Mouse (Mus musculus) limb, embryonic 13.5 days (tissue): ENCODE results near the gene Tor1aip2. TPM values are rescaled to one million over a fixed set of nuclear protein-coding genes. Genes with fewer than 3 reads are reported as not detected.

Experiments
- ATAC-seq: fragments of 200-750 bp; cut with Nextera tagmentation; 2 replicates; pipeline ENCODE4 v1.8.0; 2017; ENCODE audit warnings: low read depth, moderate number of reproducible peaks, moderate TSS enrichment; ENCODE audit not compliant: low FRiP score
- H3K27ac ChIP-seq: fragments of 300-500 bp; sonication (generic); 2 replicates; pipeline ENCODE4 v1.5.1; 2015; ENCODE audit warnings: inconsistent platforms, mild to moderate bottlenecking, moderate library complexity
- H3K27me3 ChIP-seq: fragments of 300-500 bp; sonication (generic); 2 replicates; pipeline ENCODE4 v1.6.1; 2015; ENCODE audit warnings: mild to moderate bottlenecking, inconsistent platforms
- H3K36me3 ChIP-seq: fragments of 300-500 bp; sonication (generic); 2 replicates; pipeline ENCODE4 v1.6.1; 2015; ENCODE audit warnings: inconsistent platforms, mild to moderate bottlenecking, moderate library complexity
- H3K4me1 ChIP-seq: fragments of 300-500 bp; sonication (generic); 2 replicates; pipeline ENCODE4 v1.6.1; 2015; ENCODE audit warnings: inconsistent platforms
- H3K4me2 ChIP-seq: fragments of 300-500 bp; sonication (generic); replicated peaks from 2 replicates; pipeline ENCODE4 v1.6.1; 2015; ENCODE audit warnings: inconsistent platforms, mild to moderate bottlenecking, moderate library complexity
- H3K4me3 ChIP-seq: fragments of 300-500 bp; sonication (generic); 2 replicates; pipeline ENCODE4 v1.5.1; 2015; ENCODE audit warnings: moderate library complexity, mild to moderate bottlenecking, inconsistent platforms
- H3K9ac ChIP-seq: fragments of 300-500 bp; sonication (generic); 2 replicates; pipeline ENCODE4 v1.6.1; 2015; ENCODE audit warnings: mild to moderate bottlenecking, inconsistent platforms
- H3K9me3 ChIP-seq: fragments of 300-500 bp; sonication (generic); 2 replicates; pipeline ENCODE4 v1.6.1; 2016; ENCODE audit warnings: inconsistent platforms
- WGBS: fragments of 180-500 bp; shearing (Covaris S2); methylation state at CpG from one replicate; pipeline ENCODE4 v1.1.7; 2015; 5-methylcytosine and 5-hydroxymethylcytosine counted together
- polyA plus RNA-seq: library from polyadenylated mRNA; unstranded; fragments of >200 nt; fragmentation: Nextera tagmentation; extraction: Ambion mirVana; gene quantifications from 2 replicates; pipeline ENCODE4 v1.2.1, GENCODE M21; 2015

Tor1aip2 gene
- polyA plus RNA-seq, 1 experiment from 2014 or later = 130 TPM

- 0 out of 2 replicates have a peak, but pooled peaks cover 7% of the 10 kb centered on the region for H3K4me1 ChIP-seq
- no peak overlapping the region for H3K4me2 ChIP-seq
- no peaks in the 10 kb centered on the region for H3K36me3 ChIP-seq
- no peaks in the 10 kb centered on the region for H3K9me3 ChIP-seq
- no peak for ATAC-seq
- WGBS = 50% methylated on average over 3 of the region's 3 CpGs
- H3K27me3 ChIP-seq = no peaks in the 10 kb centered on the region
- H3K9ac ChIP-seq = no peak overlapping the region
- H3K4me3 ChIP-seq = no peak overlapping the region
- no peak overlapping the region for H3K27ac ChIP-seq
Observed at GRCm38 (mm10) chr1:156116770-156117169, 81.6 kb downstream of the Tor1aip2 start.

Other genes starting within 250 kb of the Tor1aip2 start
- 37.3 and 37.6 TPM in 2 replicates for gene Qsox1, start 222.5 kb upstream of the Tor1aip2 start, polyA plus RNA-seq
- 11.8 and 13.0 TPM in 2 replicates for gene Cep350, start 62.1 kb upstream of the Tor1aip2 start, polyA plus RNA-seq
- 50.0 and 51.6 TPM in 2 replicates for gene Tor1aip1, start 1.1 kb downstream of the Tor1aip2 start, polyA plus RNA-seq
- gene Fam163a, start 169.6 kb downstream of the Tor1aip2 start, polyA plus RNA-seq = 1.8 and 2.6 TPM in 2 replicates